Mouse (Mus musculus) cerebellum, postnatal 14 days (tissue): ENCODE data around the gene Tvp23b.

Source experiments
- DNase-seq, 2 experiments: peaks; one replicate each; pipeline ENCODE4 v3.0.0; 2021; ENCODE audit warnings: mixed read lengths in 2 of 2

The Tvp23b gene

DNA sequence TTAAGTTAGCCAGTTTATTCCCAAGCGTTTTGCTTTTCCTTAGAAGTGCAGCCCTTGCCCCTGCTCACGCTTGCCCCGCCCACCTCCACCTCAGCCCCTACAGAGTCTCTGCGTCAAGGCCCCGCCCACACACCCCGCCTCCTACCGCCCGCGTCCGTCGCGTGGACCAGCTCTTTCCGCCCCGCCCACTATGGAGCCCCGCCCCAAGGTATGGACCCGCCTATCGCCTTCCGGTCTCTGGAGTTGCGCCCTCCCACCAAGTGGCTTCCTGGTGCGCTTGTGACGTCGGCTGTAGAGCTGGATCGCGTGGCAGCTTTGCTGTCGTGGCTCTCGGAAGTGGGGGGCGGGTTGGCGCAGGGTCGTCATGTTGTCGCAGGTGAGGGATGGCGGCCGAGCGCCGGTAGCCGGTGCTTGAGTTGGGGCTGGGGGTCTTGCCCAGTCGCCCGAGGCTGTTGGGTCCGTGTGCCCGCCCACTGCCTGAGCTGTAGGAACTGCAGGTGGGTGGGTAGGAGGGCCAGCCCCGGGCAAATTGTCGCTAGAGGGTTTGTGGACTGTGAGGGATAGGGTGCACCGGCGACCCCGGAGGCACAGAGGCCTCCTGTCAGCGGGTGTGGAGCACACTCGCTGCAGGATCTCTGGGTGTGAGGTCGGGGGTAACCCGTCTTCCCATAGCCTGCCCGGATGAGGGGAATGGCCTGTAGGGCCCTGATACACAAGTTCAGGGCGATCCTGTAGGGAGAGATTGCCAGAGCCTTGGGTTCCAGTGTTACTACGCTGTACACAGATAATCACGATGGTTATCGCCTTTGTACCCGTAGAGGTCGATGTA is at the start of gene Tvp23b:
Gene Tvp23b, plus strand, starts transcription at position 236 of the 829 bp plus-strand sequence.
- peak; percentile 99 to 100 for DNase-seq

GRCm38 (mm10) chr11:62830387-62830786 is 48.9 kb upstream of the Tvp23b start:
- DNase-seq: no peak

- no peak for DNase-seq
Measured at GRCm38 (mm10) chr11:62831906-62832305, 47.3 kb upstream of the Tvp23b start.

- DNase-seq: no peak
Measured at GRCm38 (mm10) chr11:62844562-62844961, 34.7 kb upstream of the Tvp23b start.

DNA sequence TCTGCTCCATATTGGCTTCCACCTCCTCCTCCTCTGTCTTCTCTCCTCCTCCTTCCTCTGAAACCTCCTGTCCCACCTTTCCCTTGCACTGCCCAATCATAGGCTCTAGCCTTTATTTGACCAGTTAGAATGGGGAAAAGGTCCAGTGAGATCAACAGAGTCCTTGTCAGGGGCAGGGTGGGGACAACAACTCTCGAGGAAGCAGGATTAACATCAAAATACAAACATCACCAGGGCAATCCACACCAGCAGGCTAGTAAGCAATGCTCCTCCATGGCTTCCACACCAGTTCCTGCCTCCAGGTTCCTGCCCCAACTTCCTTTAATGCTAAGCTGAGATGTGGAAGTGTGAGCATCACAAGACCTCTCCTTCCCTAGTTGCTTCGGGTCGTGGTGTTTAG is 33.5 kb upstream of the Tvp23b start:
- no peak for DNase-seq

- DNase-seq: no peak
Measured at GRCm38 (mm10) chr11:62846961-62847654, 32.1 kb upstream of the Tvp23b start, which contains the start of gene Fbxw10. Fbxw10 (plus strand) TSS chr11:62847069.

DNA sequence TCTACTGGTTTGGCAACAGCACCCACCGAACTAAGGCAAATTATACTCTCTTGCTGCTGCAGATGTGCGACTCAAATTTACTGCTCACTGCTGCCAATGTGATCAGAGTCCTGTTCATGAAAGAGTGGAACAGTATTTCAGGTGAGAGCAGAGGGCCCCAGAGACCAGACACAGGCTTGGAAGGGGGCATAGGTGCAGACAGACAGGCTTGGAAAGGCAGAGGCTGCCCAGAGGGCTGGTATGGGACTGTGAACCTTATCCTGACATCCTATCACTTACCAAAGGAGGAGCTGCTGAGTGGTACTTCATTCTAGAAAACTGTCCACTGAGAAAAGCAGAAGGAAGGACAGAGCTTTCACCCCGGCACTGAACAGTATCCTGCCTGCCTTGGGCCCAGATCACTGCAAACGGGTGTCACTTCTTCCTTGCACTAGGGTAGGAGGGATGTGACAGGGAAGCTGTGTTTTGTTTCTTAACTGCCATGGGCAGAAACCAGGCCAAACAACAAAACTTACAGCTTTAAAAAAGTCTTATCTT is 31.5 kb upstream of the Tvp23b start:
- no peak for DNase-seq

- peak; percentile 11 to 34 for DNase-seq
Measured at GRCm38 (mm10) chr11:62848301-62848700, 31.0 kb upstream of the Tvp23b start.

DNA sequence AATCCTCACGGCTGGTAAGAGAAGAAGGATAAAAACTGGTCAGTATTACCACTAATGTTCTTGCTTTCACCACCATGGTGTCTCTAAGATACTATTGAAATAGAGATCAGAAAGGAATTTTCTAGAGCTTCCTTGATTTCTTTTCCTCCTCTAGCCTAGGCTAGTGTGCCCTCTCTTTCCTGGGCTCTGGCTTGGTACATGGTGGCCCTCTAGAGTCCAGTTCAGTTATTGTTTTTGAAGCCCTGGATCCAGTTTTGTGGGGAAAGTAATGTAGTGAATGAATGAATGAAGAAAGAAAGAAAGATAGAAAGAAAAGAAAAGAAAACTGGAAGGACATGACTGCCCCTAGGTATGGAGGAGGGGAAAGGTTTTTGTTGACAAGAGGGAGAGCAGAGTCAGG is 28.1 kb upstream of the Tvp23b start:
- peak; percentile 32 for DNase-seq

DNA sequence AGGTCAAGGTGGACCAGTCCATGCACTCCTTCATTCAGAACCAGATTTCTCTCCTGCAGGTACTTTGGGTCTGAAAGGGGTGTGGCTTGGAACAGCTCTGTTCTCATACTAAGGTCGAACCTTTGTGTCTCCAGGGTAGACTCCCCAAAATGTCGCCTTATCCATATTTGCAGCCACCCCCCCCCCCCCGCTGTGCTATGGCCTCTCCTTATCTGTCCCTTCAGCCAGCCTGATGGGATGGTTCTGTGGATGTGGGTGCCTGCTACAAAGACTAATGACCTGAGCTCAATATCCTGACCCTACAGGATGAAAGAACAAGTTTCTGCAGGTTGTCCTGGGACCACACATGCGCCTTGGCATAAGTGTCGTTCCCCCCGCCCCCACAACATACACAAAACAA is 25.9 kb upstream of the Tvp23b start:
- DNase-seq: no peak

- DNase-seq: no peak
Measured at GRCm38 (mm10) chr11:62865562-62865961, 13.7 kb upstream of the Tvp23b start.

GRCm38 (mm10) chr11:62866685-62867084 is 12.6 kb upstream of the Tvp23b start:
- DNase-seq: no peak

DNA sequence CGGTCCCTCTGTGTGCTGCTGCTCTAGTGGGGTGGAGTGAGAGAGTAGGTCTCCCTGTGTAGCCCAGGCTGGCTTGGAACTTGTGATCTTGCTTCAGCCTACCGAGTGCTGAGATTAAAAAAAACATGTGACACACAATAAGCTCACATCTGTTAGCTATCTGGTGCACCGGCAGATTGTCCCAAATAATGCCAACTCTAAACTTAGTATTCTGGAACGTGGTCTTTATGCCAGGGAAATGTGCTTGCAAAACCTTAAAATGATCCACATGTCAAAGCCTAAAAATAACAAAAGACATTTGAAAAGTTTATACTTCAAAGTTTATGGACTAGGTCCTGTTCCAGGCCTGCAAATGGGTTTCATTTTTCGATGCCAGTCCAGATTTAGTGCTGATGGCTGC is 10.1 kb upstream of the Tvp23b start:
- DNase-seq: no peak

GRCm38 (mm10) chr11:62869715-62870371 is 9.4 kb upstream of the Tvp23b start:
- no peak for DNase-seq

GRCm38 (mm10) chr11:62873479-62873878 is 5.8 kb upstream of the Tvp23b start:
- no peak for DNase-seq

- DNase-seq: no peak
Measured at GRCm38 (mm10) chr11:62875696-62876095, 3.6 kb upstream of the Tvp23b start.

- no peak for DNase-seq
Measured at GRCm38 (mm10) chr11:62876445-62876844, 2.8 kb upstream of the Tvp23b start.

- no peak for DNase-seq
Measured at GRCm38 (mm10) chr11:62877391-62877790, 1.9 kb upstream of the Tvp23b start.

DNA sequence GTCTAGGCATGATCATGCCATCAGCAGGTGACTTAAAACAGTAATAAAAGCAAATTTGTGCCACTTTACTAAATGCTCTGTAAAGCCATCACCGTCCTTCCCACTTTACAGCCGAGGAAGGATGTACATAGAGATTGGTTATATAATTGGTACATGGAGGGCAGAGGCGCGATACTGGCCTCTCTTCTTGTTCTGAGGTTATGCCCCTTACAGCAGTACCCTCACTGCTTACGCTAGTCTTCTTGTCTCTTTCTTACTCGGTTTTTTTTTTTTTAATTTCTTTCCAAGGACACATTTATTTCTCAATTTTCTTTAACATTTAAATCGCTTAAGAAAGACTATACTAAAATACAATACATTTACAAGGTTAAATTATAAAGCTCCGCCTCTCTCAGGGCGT is 527 bp upstream of the Tvp23b start:
- DNase-seq: peak; percentile 16 to 18

- no peak for DNase-seq
Measured at GRCm38 (mm10) chr11:62883407-62883806, 4.2 kb downstream of the Tvp23b start.

GRCm38 (mm10) chr11:62885323-62885722 is 6.1 kb downstream of the Tvp23b start:
- DNase-seq: no peak

DNA sequence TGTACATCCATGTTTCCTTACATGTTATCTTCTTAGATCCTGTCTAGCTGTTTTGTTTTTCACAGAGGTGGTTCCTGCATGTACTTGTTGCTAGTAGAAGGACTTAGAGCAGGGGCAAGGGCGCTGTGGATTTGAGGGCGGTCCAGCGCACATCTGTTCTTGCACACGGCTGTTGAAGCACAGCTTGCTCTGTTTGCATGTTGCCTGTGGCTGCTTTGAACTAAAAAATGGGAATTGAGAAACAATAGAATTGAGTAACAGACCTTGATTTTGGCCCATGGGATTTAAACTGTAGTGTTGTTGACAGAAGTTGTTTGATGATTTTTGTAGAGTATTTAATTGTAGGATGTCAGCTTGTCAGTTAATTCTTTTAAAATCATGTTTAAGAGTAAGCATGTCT is 11.5 kb downstream of the Tvp23b start:
- no peak for DNase-seq

DNA sequence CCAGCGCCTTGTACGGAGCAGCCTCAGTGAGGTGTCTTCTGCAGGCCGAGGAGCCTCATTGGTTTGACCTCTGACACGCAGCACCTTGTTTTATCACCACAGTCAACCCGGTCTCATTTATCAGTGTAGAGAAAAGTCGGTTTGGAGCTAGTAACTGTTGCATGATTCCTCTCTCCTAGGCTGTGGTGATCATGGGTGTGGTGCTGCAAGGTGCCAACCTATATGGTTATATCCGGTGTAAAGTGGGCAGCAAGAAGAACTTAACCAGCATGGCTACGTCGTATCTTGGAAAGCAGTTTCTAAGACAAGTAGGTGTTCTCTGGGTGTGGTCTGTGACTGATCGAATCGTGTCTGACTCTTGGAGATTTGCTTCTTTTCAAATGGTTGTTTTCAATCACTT is 12.5 kb downstream of the Tvp23b start:
- DNase-seq: no peak
